Comparison of ENCODE assay signal across 20 mouse cellular contexts in the genomic region with DNA sequence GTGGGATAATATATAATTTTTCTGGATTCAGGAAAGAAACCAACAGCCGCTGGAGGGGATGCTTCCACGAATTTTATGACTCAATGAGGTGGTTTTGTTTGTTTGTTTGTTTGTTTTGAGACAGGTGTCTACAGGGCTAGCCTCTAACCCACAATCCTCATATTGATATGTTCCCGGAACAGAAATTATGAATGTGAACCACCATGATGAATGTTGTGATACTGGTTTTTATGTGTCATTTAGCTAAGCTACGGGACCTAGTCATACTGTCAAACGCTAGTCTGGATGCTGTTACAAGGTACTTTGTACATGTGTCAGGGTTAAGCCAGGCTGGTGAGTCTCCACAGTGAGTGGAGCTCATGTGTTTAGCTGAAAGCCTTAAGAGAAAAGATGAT.
DNase-seq lines count a peak whose midpoint lies in the region; ATAC-seq lines count a peak whose summit lies in the region.
"Had no signal": no experiment of that assay in that cellular context is flagged by ENCODE, and none has a peak within 500 bp of the region (broad histone marks: within the 10 kb centered on the region; RNA-seq: fewer than 3 reads in every experiment).

No protein-coding gene starts in this region.

- 90% methylated on average over 5 of the region's 5 CpGs for WGBS in forebrain, embryonic 11.5 days
- 92% methylated on average over 5 of the region's 5 CpGs for WGBS in forebrain, embryonic 12.5 days

- H3K9me3 ChIP-seq in forebrain, embryonic 11.5 days (ENCODE audit: control insufficient read depth, low read length), result no peaks in the 10 kb centered on the region
- no peaks in the 10 kb centered on the region for H3K9me3 ChIP-seq in forebrain, embryonic 12.5 days
- H3K9me3 ChIP-seq: G1E had no signal

- no peak overlapping the region for H3K27ac ChIP-seq in forebrain, embryonic 11.5 days (ENCODE audit: low read depth, low read length)
- no peak overlapping the region for H3K27ac ChIP-seq in forebrain, embryonic 12.5 days

- no peak overlapping the region for H3K4me3 ChIP-seq in forebrain, embryonic 11.5 days (ENCODE audit: low read depth, low read length)
- no peak overlapping the region for H3K4me3 ChIP-seq in forebrain, embryonic 12.5 days (replicated peaks)

- H3K27me3 ChIP-seq in forebrain, embryonic 11.5 days (ENCODE audit: control insufficient read depth, insufficient read depth, low read length), result no peaks in the 10 kb centered on the region
- H3K27me3 ChIP-seq in forebrain, embryonic 12.5 days, result 0 out of 2 replicates have a peak, but pooled peaks cover 5% of the 10 kb centered on the region
- H3K27me3 ChIP-seq: CH12.LX, Patski had no signal

- no peak for ATAC-seq in forebrain, embryonic 11.5 days (replicated peaks; ENCODE audit: low FRiP score)
- ATAC-seq in forebrain, embryonic 12.5 days (ENCODE audit: low FRiP score), result no peak
- ATAC-seq: activated CD4-positive, CD25-positive, alpha-beta regulatory T cell, adult 4 months; CD4-positive, CD25-positive, alpha-beta regulatory T cell, adult 4 months; Patski had no signal

- peak; percentile 13 for DNase-seq in forebrain, embryonic 11.5 days (ENCODE audit: low spot score)
- DNase-seq in adipocyte (ENCODE audit: low spot score), result peak; percentile 94
- DNase-seq in right cerebral cortex, adult 18-20 months, result no peak
- DNase-seq: adrenal gland, adult 2 months; adrenal gland, adult 8-10 months; adrenal gland, postnatal 10 days; adrenal gland, postnatal 14 days; adrenal gland, postnatal 25 days; adrenal gland, postnatal 36 days; B cell, adult 2 months; cerebellum, adult 11 months; cerebellum, adult 11-12 months; cerebellum, adult 18-20 months; cerebellum, adult 2 months had no signal

- no peaks in the 10 kb centered on the region for H3K36me3 ChIP-seq in forebrain, embryonic 11.5 days (ENCODE audit: control insufficient read depth, insufficient read depth, low read length)
- no peaks in the 10 kb centered on the region for H3K36me3 ChIP-seq in forebrain, embryonic 12.5 days (replicated peaks)
- H3K36me3 ChIP-seq: G1E had no signal

- H3K9ac ChIP-seq in forebrain, embryonic 11.5 days (ENCODE audit: low read length), result no peak overlapping the region
- no peak overlapping the region for H3K9ac ChIP-seq in forebrain, embryonic 12.5 days

- H3K4me1 ChIP-seq in forebrain, embryonic 11.5 days (replicated peaks; ENCODE audit: control insufficient read depth, insufficient read depth, low read length), result peaks cover 5% of the 10 kb centered on the region
- peaks cover 13% of the 10 kb centered on the region for H3K4me1 ChIP-seq in forebrain, embryonic 12.5 days

- no peak overlapping the region for H3K4me2 ChIP-seq in forebrain, embryonic 11.5 days (ENCODE audit: low read depth, low read length, severe bottlenecking)
- no peak overlapping the region for H3K4me2 ChIP-seq in forebrain, embryonic 12.5 days
